Mouse (Mus musculus): ENCODE data around the gene Eef1akmt3. TPM values are rescaled to one million over a fixed set of nuclear protein-coding genes. Genes with fewer than 3 reads are reported as not detected.
A peak's percentile ranks its signal among the peaks of the same experiment; 100 is the strongest.

Eef1akmt3 gene
- polyA plus RNA-seq, 1 experiment = 0.34 TPM

DNA sequence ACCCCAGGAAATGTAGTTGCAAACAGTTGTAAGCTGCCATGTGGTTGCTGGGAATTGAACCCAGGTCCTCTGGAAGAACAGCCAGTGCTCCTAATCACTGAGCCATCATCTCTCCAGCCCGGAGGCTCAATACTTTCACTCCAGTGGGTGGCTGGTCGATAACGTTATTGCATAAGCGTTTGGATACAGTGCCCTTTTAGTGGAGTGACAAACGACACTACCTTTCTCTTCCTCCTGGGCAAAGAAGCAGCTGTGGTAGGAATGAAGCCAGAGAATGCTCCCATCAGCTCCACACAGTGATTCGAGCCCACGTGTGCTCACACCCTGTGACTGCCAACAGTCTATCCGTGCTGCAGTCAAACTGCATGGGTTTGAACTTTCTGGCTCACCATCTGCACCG is 29.9 kb upstream of the Eef1akmt3 start:
- Histone ChIP-seq H3K27ac (ENCODE audit: insufficient read depth, low read depth, low read length) (no peak overlapping the region), H3K4me3 (ENCODE audit: insufficient read depth, low read length) (peak overlapping the region; percentile 73; the same call in 1 of the 2 replicates), H3K4me1 (ENCODE audit: control insufficient read depth, insufficient read depth, low read length) (peaks cover 9% of the 10 kb centered on the region)
- TF ChIP-seq POLR2A (IDR thresholded peaks at IDR 0.05; ENCODE audit: borderline replicate concordance, low read depth, low read length) (no peak), CTCF (IDR thresholded peaks at IDR 0.05; ENCODE audit: low read depth, low read length) (no peak)

DNA sequence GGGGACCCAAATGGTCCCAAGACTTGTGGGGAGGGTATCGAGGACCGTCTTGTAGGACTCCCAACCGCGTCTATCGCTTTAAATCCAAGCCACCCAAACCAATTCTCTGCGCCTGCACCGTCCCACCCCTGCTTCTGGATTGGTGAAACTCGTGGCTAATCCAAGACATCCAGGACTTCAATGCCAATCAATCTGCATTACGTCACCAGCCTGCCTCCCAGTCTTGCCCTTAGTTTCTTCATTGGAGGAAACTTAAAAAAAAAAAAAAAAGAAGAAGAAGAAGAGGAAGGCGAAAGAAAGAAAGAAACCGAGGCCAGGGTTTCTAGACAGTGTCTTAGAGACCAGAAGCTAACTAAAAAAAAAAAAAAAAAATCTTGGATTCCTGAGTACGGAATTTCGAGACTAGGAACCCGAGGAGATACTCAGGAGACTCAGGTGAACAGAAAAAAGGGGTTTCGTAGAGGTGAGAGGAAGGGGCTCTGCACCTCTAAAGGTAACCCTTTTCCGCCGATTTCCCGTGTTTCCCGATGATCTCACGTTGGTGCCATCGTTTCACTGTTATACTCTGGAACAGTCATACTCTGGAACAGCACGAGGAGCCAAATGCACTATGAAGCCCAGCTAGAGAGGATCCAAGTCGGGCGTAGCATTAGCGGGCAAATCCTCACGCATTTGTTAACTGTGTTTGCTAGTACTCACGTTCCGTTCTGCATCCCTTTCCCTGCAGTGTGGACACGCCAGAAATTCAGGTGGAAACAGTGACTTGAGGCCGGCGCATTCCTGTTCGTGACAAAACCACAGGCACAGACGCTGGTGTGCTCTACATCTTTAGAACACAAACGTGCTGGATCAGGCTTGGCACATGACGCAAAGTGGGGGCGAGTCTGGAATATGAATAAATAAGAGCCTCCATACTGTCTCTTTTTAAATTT is 29.1 kb upstream of the Eef1akmt3 start, which contains the start of gene Tspan31:
Gene Tspan31 (minus strand): TSS at position 75 of the 932 bp plus-strand sequence.
- 0 out of 2 replicates have a peak, but pooled peaks have one; percentile 75 for TF ChIP-seq POLR2A (IDR thresholded peaks at IDR 0.05; ENCODE audit: borderline replicate concordance, low read depth, low read length)
- TF ChIP-seq CTCF (IDR thresholded peaks at IDR 0.05; ENCODE audit: low read depth, low read length) = no peak
- Histone ChIP-seq H3K4me1 (ENCODE audit: control insufficient read depth, insufficient read depth, low read length) (peaks cover 9% of the 10 kb centered on the region), H3K4me3 (ENCODE audit: insufficient read depth, low read length) (peak within 1 kb of the TSS; percentile 95), H3K27ac (ENCODE audit: insufficient read depth, low read depth, low read length) (peak within 1 kb of the TSS; percentile 75)

DNA sequence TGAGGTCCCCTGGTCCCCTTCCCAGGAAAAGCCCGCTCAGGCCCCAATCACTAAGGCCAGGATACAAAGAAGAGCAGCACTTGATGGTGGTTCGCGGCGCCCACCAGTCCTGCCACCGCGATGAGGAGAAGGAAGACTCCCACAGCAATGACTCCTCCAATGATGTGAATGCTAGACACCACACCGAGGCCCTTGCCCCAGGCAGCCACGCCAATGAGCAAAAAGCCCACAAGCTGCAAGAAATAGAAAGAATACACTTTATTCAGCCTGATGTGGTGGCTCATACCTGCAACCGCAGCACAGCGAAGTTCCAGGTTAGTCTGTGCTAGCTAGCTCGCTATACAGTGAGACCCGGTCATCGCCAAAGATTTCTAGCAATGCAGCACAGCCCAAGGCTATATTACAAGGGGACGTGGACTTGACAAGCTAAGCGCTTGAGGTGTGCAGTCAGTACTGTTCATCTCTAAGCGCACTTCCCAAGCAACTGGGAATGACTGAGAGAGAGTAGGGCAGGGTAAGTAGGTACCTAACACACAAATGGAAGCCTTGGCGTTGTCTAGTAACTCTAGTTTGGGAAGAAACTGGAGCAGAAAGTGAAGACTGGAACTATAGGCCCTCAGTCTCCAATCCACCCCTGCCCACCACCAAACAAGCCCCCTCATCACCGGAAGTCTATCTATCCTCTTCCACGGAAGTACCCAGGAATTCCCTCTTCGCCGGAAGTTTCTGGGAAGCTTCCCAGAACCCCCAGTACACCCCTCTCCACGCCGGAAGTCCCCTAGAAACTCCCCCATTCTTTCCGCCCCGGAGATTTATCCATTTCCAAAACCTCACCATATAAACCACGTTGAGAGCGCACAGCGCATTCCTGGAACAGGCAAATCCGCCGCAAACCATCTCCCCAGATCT is 28.2 kb upstream of the Eef1akmt3 start:
- no peak; the same call in 1 of the 2 replicates for TF ChIP-seq POLR2A (IDR thresholded peaks at IDR 0.05; ENCODE audit: borderline replicate concordance, low read depth, low read length)
- TF ChIP-seq CTCF (IDR thresholded peaks at IDR 0.05; ENCODE audit: low read depth, low read length) = no peak
- H3K4me1 ChIP-seq (ENCODE audit: control insufficient read depth, insufficient read depth, low read length) = peaks cover 14% of the 10 kb centered on the region
- peak overlapping the region; percentile 75 for H3K27ac ChIP-seq (ENCODE audit: insufficient read depth, low read depth, low read length)
- H3K4me3 ChIP-seq (ENCODE audit: insufficient read depth, low read length) = peak overlapping the region; percentile 95

- no peak for TF ChIP-seq POLR2A (IDR thresholded peaks at IDR 0.05; ENCODE audit: borderline replicate concordance, low read depth, low read length)
- H3K4me1 ChIP-seq (ENCODE audit: control insufficient read depth, insufficient read depth, low read length) = peaks cover 14% of the 10 kb centered on the region
- no peak overlapping the region for H3K27ac ChIP-seq (ENCODE audit: insufficient read depth, low read depth, low read length)
- H3K4me3 ChIP-seq (ENCODE audit: insufficient read depth, low read length) = 0 out of 2 replicates have a peak overlapping the region, but pooled peaks have one; percentile 95
Measured at GRCm38 (mm10) chr10:127068360-127069038, 27.2 kb upstream of the Eef1akmt3 start.

- H3K4me3 ChIP-seq (ENCODE audit: insufficient read depth, low read length) = no peak overlapping the region
- TF ChIP-seq CTCF (IDR thresholded peaks at IDR 0.05; ENCODE audit: low read depth, low read length) (no peak), POLR2A (IDR thresholded peaks at IDR 0.05; ENCODE audit: borderline replicate concordance, low read depth, low read length) (no peak)
- no peak overlapping the region for H3K27ac ChIP-seq (ENCODE audit: insufficient read depth, low read depth, low read length)
- H3K4me1 ChIP-seq (ENCODE audit: control insufficient read depth, insufficient read depth, low read length) = peaks cover 21% of the 10 kb centered on the region
Measured at GRCm38 (mm10) chr10:127066519-127067018, 25.3 kb upstream of the Eef1akmt3 start.

DNA sequence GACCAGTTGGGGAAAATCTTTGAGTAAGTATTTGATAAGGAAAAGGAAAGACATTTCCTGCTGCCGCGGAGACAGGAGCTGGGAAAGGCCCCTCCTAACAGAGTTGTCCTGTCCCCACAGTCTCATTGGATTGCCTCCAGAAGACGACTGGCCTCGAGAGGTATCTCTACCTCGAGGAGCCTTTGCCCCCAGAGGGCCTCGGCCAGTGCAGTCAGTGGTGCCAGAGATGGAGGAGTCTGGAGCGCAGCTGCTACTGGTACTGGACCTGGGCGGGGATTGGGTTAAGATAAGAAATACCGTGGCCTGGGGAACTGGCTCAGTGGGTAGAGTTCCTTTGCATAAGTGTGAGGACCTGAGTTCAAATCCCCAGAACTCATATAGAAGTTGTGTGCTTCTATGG is 24.7 kb upstream of the Eef1akmt3 start:
- Histone ChIP-seq H3K4me1 (ENCODE audit: control insufficient read depth, insufficient read depth, low read length) (peaks cover 20% of the 10 kb centered on the region), H3K4me3 (ENCODE audit: insufficient read depth, low read length) (no peak overlapping the region), H3K27ac (ENCODE audit: insufficient read depth, low read depth, low read length) (no peak overlapping the region)
- TF ChIP-seq CTCF (IDR thresholded peaks at IDR 0.05; ENCODE audit: low read depth, low read length) = no peak

GRCm38 (mm10) chr10:127063913-127064870 is 22.9 kb upstream of the Eef1akmt3 start:
- TF ChIP-seq POLR2A (IDR thresholded peaks at IDR 0.05; ENCODE audit: borderline replicate concordance, low read depth, low read length) (no peak), CTCF (IDR thresholded peaks at IDR 0.05; ENCODE audit: low read depth, low read length) (no peak)
- peaks cover 20% of the 10 kb centered on the region for H3K4me1 ChIP-seq (ENCODE audit: control insufficient read depth, insufficient read depth, low read length)
- H3K4me3 ChIP-seq (ENCODE audit: insufficient read depth, low read length) = peak overlapping the region; percentile 89
- peak overlapping the region; percentile 84 for H3K27ac ChIP-seq (ENCODE audit: insufficient read depth, low read depth, low read length)

DNA sequence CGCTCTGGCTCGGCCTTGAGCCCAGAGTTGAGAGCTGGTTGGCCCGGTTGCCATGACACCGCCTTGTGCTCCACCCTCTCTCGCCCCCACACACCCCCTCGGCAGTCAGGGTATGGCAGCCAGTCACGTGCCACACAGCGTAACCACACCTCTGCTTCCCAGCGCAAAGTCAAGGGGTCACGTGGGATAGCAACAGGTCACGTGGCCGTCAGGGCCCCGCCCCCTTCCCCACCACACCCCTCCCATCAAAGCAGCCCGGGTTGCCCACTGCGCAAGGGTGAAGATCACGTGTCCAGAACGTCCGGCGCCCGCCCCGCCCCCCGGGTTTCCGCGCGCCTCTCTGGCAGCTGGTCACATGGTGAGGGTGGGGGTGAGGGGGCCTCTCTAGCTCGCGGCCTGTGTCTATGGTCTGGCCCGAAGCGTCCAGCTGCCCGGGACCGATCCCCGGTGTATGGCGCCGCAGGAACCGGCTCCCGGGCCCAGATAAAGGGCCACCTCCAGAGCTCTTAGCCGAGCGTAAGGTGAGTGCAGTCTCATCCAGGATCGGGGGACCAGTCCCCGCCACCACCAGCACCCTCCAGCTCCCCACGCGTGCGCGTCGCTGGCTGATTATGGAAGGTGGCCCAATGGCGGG is 22.0 kb upstream of the Eef1akmt3 start, which contains the start of gene Cdk4:
Gene Cdk4 (plus strand): TSS at position 296 of the 634 bp plus-strand sequence.
- Histone ChIP-seq H3K4me3 (ENCODE audit: insufficient read depth, low read length) (peak within 1 kb of the TSS; percentile 89), H3K4me1 (ENCODE audit: control insufficient read depth, insufficient read depth, low read length) (peaks cover 17% of the 10 kb centered on the region), H3K27ac (ENCODE audit: insufficient read depth, low read depth, low read length) (peak within 1 kb of the TSS; percentile 84)
- no peak for TF ChIP-seq CTCF (IDR thresholded peaks at IDR 0.05; ENCODE audit: low read depth, low read length)
- TF ChIP-seq POLR2A (IDR thresholded peaks at IDR 0.05; ENCODE audit: borderline replicate concordance, low read depth, low read length) = no peak
